In genomic region chr5:130079202-130080050, GRCm38 (mm10) we compare ENCODE assay signal across 8 mouse cellular contexts. TPM values are rescaled to one million over a fixed set of nuclear protein-coding genes. Genes with fewer than 3 reads are reported as not detected.
DNase-seq lines count a peak whose midpoint lies in the region; ATAC-seq and TF ChIP-seq lines count a peak whose summit lies in the region.

No protein-coding gene starts in this region.

- no peaks in the 10 kb centered on the region for H3K27me3 ChIP-seq in C2C12 (ENCODE audit: control insufficient read depth, insufficient read depth, insufficient read length)
- peaks cover 22% of the 10 kb centered on the region for H3K27me3 ChIP-seq in erythroblast, embryonic 14.5 days (ENCODE audit: control insufficient read depth)
- H3K27me3 ChIP-seq in heart, embryonic 13.5 days (replicated peaks) = peaks cover 40% of the 10 kb centered on the region
- no peaks in the 10 kb centered on the region for H3K27me3 ChIP-seq in kidney, postnatal 0 days (ENCODE audit: insufficient read depth, low read length)
- no peaks in the 10 kb centered on the region for H3K27me3 ChIP-seq in liver, adult 2 months (ENCODE audit: control insufficient read depth, insufficient read depth, low read length)

- peaks cover 4% of the 10 kb centered on the region for H3K36me3 ChIP-seq in C2C12 (ENCODE audit: control insufficient read depth, insufficient read depth)
- H3K36me3 ChIP-seq in erythroblast, embryonic 14.5 days (ENCODE audit: control insufficient read depth) = peaks cover 25% of the 10 kb centered on the region
- H3K36me3 ChIP-seq in heart, embryonic 13.5 days = peaks cover 7% of the 10 kb centered on the region
- no peaks in the 10 kb centered on the region for H3K36me3 ChIP-seq in kidney, postnatal 0 days (ENCODE audit: insufficient read depth, low read length)
- no peaks in the 10 kb centered on the region for H3K36me3 ChIP-seq in liver, adult 2 months (ENCODE audit: control insufficient read depth, insufficient read depth, low read length)

- H3ac ChIP-seq in C2C12 (ENCODE audit: control insufficient read depth, insufficient read length, low read depth) = peak overlapping the region; percentile 79

- no peak for TF ChIP-seq CTCF in C2C12 (IDR thresholded peaks at IDR 0.05; ENCODE audit: control insufficient read depth, insufficient read depth, insufficient read length)
- TF ChIP-seq CTCF in kidney, postnatal 0 days (IDR thresholded peaks at IDR 0.05; ENCODE audit: low read depth) = no peak
- no peak for TF ChIP-seq CTCF in liver, adult 2 months (IDR thresholded peaks at IDR 0.05; ENCODE audit: low read depth, low read length)

- peaks cover 6% of the 10 kb centered on the region for H3K9me3 ChIP-seq in erythroblast, embryonic 14.5 days (ENCODE audit: control insufficient read depth, low read length)
- H3K9me3 ChIP-seq in heart, embryonic 13.5 days = peaks cover 9% of the 10 kb centered on the region; the same call in 1 of the 2 replicates
- 0 out of 2 replicates have a peak, but pooled peaks cover 4% of the 10 kb centered on the region for H3K9me3 ChIP-seq in kidney, postnatal 0 days (replicated peaks; ENCODE audit: low read length)

- H3K79me2 ChIP-seq in C2C12 (ENCODE audit: control insufficient read depth, insufficient read depth) = peaks cover 16% of the 10 kb centered on the region
- H3K79me2 ChIP-seq in liver, adult 2 months (ENCODE audit: control insufficient read depth, insufficient read depth, low read length) = peaks cover 6% of the 10 kb centered on the region; the same call in 1 of the 2 replicates

- peaks cover 30% of the 10 kb centered on the region for H3K4me1 ChIP-seq in erythroblast, embryonic 14.5 days (ENCODE audit: control insufficient read depth)
- H3K4me1 ChIP-seq in heart, embryonic 13.5 days = peaks cover 15% of the 10 kb centered on the region
- H3K4me1 ChIP-seq in kidney, postnatal 0 days (replicated peaks; ENCODE audit: insufficient read depth, low read length) = no peaks in the 10 kb centered on the region
- peaks cover 17% of the 10 kb centered on the region for H3K4me1 ChIP-seq in liver, adult 2 months (ENCODE audit: control insufficient read depth, insufficient read depth, low read length)

- TF ChIP-seq POLR2A in liver, adult 2 months (IDR thresholded peaks at IDR 0.05; ENCODE audit: extremely low read depth, insufficient read depth, low read length) = peak; percentile 89

- H3K4me2 ChIP-seq in heart, embryonic 13.5 days = peak overlapping the region; percentile 84
- peak overlapping the region; percentile 90 for H3K4me2 ChIP-seq in kidney, postnatal 0 days (ENCODE audit: low read length)

- H3K9ac ChIP-seq in heart, embryonic 13.5 days = peak overlapping the region; percentile 91
- peak overlapping the region; percentile 81 for H3K9ac ChIP-seq in kidney, postnatal 0 days (ENCODE audit: low read depth, low read length)
- peak overlapping the region; percentile 85 for H3K9ac ChIP-seq in liver, adult 2 months (ENCODE audit: low read depth, low read length)

- peak overlapping the region; percentile 62 for H3K27ac ChIP-seq in heart, embryonic 13.5 days (replicated peaks)
- H3K27ac ChIP-seq in kidney, postnatal 0 days = peak overlapping the region; percentile 61; the same call in 1 of the 2 replicates
- H3K27ac ChIP-seq in liver, adult 2 months (replicated peaks; ENCODE audit: insufficient read depth, low read depth, low read length) = peak overlapping the region; percentile 35; the same call in 1 of the 2 replicates

- peak; percentile 85 for ATAC-seq in heart, embryonic 13.5 days (ENCODE audit: extremely low read depth, insufficient number of reproducible peaks, low FRiP score, low TSS enrichment)
- ATAC-seq in kidney, postnatal 0 days (replicated peaks; ENCODE audit: low FRiP score, low read depth) = peak; percentile 94
- ATAC-seq in monocyte, adult 5-6 weeks (replicated peaks; ENCODE audit: insufficient number of reproducible peaks, low FRiP score, low TSS enrichment, poor library complexity, severe bottlenecking) = peak; percentile 78

- 1% methylated on average over 86 of the region's 86 CpGs for WGBS in heart, embryonic 13.5 days
- 1% methylated on average over 77 of the region's 86 CpGs for WGBS in kidney, postnatal 0 days
- 1% methylated on average over 86 of the region's 86 CpGs for WGBS in liver, adult 2 months

- peak overlapping the region; percentile 59 for H3K4me3 ChIP-seq in C2C12 (ENCODE audit: insufficient read depth, poor library complexity, severe bottlenecking)
- peak overlapping the region; percentile 76 for H3K4me3 ChIP-seq in erythroblast, embryonic 14.5 days (replicated peaks)
- peak overlapping the region; percentile 74 for H3K4me3 ChIP-seq in heart, embryonic 13.5 days
- H3K4me3 ChIP-seq in kidney, postnatal 0 days (replicated peaks; ENCODE audit: low read depth, low read length) = peak overlapping the region; percentile 64
- H3K4me3 ChIP-seq in liver, adult 2 months (ENCODE audit: insufficient read depth, low read depth, low read length) = peak overlapping the region; percentile 92

- H3K79me3 ChIP-seq in C2C12 (ENCODE audit: low read depth) = peaks cover 8% of the 10 kb centered on the region

- DNase-seq in brain, embryonic 18.5 days (ENCODE audit: low read depth, low spot score) = peak; percentile 77
- peak; percentile 93 for DNase-seq in kidney, postnatal 0 days (ENCODE audit: low spot score)
- DNase-seq in liver, adult 2 months (ENCODE audit: extremely low read depth, low read depth, low spot score) = peak; percentile 50
- DNase-seq in spleen, postnatal 36 days (ENCODE audit: low spot score in 2 of 2) = peak; percentile 91 to 92

TF ChIP-seq in C2C12, 6 proteins besides CTCF, POLR2A, EP300 and RAD21:
- TF ChIP-seq FOSL1 (IDR thresholded peaks at IDR 0.05; ENCODE audit: insufficient read depth, low read length, poor library complexity, severe bottlenecking) (no peak), MAX (IDR thresholded peaks at IDR 0.05) (peak; percentile 88), CEBPB (IDR thresholded peaks at IDR 0.05; ENCODE audit: low read depth) (no peak), MYOG (IDR thresholded peaks at IDR 0.05; ENCODE audit: control insufficient read depth, extremely low read depth, insufficient read length) (no peak), USF1 (IDR thresholded peaks at IDR 0.05; ENCODE audit: low read depth) (no peak)
TF ChIP-seq in C2C12: peak in this region for 1.

RNA-seq across cellular contexts. Expression of gene Tpst1, which starts 6.3 kb away (rescaled TPM):
- polyA plus RNA-seq in C2C12 (2012; fragmentation: generic; extraction: Trizol) = 22.3 TPM
- polyA plus RNA-seq in erythroblast, embryonic 14.5 days (2012) = 2.3 and 3.4 TPM in 2 replicates
- polyA plus RNA-seq in heart, embryonic 13.5 days (2015; fragmentation: Nextera tagmentation; extraction: Ambion mirVana) = 24.3 and 27.2 TPM in 2 replicates
- polyA plus RNA-seq in kidney, postnatal 0 days (2015; fragmentation: Nextera tagmentation; extraction: Ambion mirVana) = 63.9 and 66.5 TPM in 2 replicates
- 15.6 and 20.1 TPM in 2 replicates for total RNA-seq in liver, adult 2 months (2014; rRNA removed)
- 9.3 and 10.8 TPM in 2 replicates for polyA plus RNA-seq in liver, adult 2 months (2012; rRNA removed)
- 8.2 to 14.2 TPM (median 11.6 TPM) in 3 replicates for total RNA-seq in monocyte, adult 5-6 weeks (2017)

RNA-seq across cellular contexts. Expression of gene Crcp, which starts 50.3 kb away (rescaled TPM):
- 32.6 TPM for polyA plus RNA-seq in C2C12 (2012; fragmentation: generic; extraction: Trizol)
- polyA plus RNA-seq in erythroblast, embryonic 14.5 days (2012) = 1.1 and 2.1 TPM in 2 replicates
- polyA plus RNA-seq in heart, embryonic 13.5 days (2015; fragmentation: Nextera tagmentation; extraction: Ambion mirVana) = 23.8 and 27.0 TPM in 2 replicates
- 36.8 and 42.8 TPM in 2 replicates for polyA plus RNA-seq in kidney, postnatal 0 days (2015; fragmentation: Nextera tagmentation; extraction: Ambion mirVana)
- 27.8 and 33.6 TPM in 2 replicates for total RNA-seq in liver, adult 2 months (2014; rRNA removed)
- 11.8 and 14.7 TPM in 2 replicates for polyA plus RNA-seq in liver, adult 2 months (2012; rRNA removed)
- total RNA-seq in monocyte, adult 5-6 weeks (2017) = 34.5 to 51.7 TPM (median 50.6 TPM) in 3 replicates

RNA-seq across cellular contexts. Expression of gene Asl, which starts 50.4 kb away (rescaled TPM):
- polyA plus RNA-seq in C2C12 (2012; fragmentation: generic; extraction: Trizol) = 26.4 TPM
- 1.0 and 2.1 TPM in 2 replicates for polyA plus RNA-seq in erythroblast, embryonic 14.5 days (2012)
- polyA plus RNA-seq in heart, embryonic 13.5 days (2015; fragmentation: Nextera tagmentation; extraction: Ambion mirVana) = 18.4 and 18.7 TPM in 2 replicates
- polyA plus RNA-seq in kidney, postnatal 0 days (2015; fragmentation: Nextera tagmentation; extraction: Ambion mirVana) = 86.4 and 94.1 TPM in 2 replicates
- 683 and 898 TPM in 2 replicates for total RNA-seq in liver, adult 2 months (2014; rRNA removed)
- polyA plus RNA-seq in liver, adult 2 months (2012; rRNA removed) = 622 and 696 TPM in 2 replicates
- 21.0 to 38.4 TPM (median 29.3 TPM) in 3 replicates for total RNA-seq in monocyte, adult 5-6 weeks (2017)

Comparison
In these comparisons a context has a peak if more than half of its experiments do, and no peak if none do; other contexts are left out.
1. Peak in every context shown above with its lines: DNase-seq, ATAC-seq, H3K4me3 ChIP-seq and H3K27ac ChIP-seq.